Mouse (Mus musculus) forebrain, embryonic 15.5 days (tissue): Measurements from ENCODE around the gene Klhdc10. TPM values are rescaled to one million over a fixed set of nuclear protein-coding genes. Genes with fewer than 3 reads are reported as not detected.

Experiments
- ATAC-seq: fragments of 200-750 bp; cut with Nextera tagmentation; replicated peaks from 2 replicates; pipeline ENCODE4 v1.8.0; 2017; ENCODE audit warnings: mild to moderate bottlenecking, moderate TSS enrichment, moderate library complexity
- H3K27ac ChIP-seq: fragments of 300-500 bp; sonication (generic); replicated peaks from 2 replicates; pipeline ENCODE4 v1.5.1; 2015; ENCODE audit warnings: mild to moderate bottlenecking, inconsistent platforms
- H3K27me3 ChIP-seq: fragments of 300-500 bp; sonication (generic); 2 replicates; pipeline ENCODE4 v1.6.1; 2015; ENCODE audit warnings: inconsistent platforms
- H3K36me3 ChIP-seq: fragments of 300-500 bp; sonication (generic); 2 replicates; pipeline ENCODE4 v1.6.1; 2015; ENCODE audit warnings: mild to moderate bottlenecking, inconsistent platforms
- H3K4me1 ChIP-seq: fragments of 300-500 bp; sonication (generic); 2 replicates; pipeline ENCODE4 v1.6.1; 2015; ENCODE audit warnings: inconsistent platforms
- H3K4me2 ChIP-seq: fragments of 300-500 bp; sonication (generic); replicated peaks from 2 replicates; pipeline ENCODE4 v1.6.1; 2015; ENCODE audit warnings: mild to moderate bottlenecking, inconsistent platforms
- H3K4me3 ChIP-seq: fragments of 300-500 bp; sonication (generic); 2 replicates; pipeline ENCODE4 v1.5.1; 2015; ENCODE audit warnings: mild to moderate bottlenecking, inconsistent platforms
- H3K9ac ChIP-seq: fragments of 300-500 bp; sonication (generic); replicated peaks from 2 replicates; pipeline ENCODE4 v1.6.1; 2015; ENCODE audit warnings: mild to moderate bottlenecking, inconsistent platforms
- H3K9me3 ChIP-seq: fragments of 300-500 bp; sonication (generic); 2 replicates; pipeline ENCODE4 v1.6.1; 2016; ENCODE audit warnings: inconsistent platforms
- WGBS: fragments of 180-500 bp; shearing (Covaris S2); methylation state at CpG from one replicate; pipeline ENCODE4 v1.1.7; 2015; ENCODE audit warnings: mixed read lengths; 5-methylcytosine and 5-hydroxymethylcytosine counted together
- polyA plus RNA-seq: library from polyadenylated mRNA; unstranded; fragments of >200 nt; fragmentation: Nextera tagmentation; extraction: Ambion mirVana; gene quantifications from 2 replicates; pipeline ENCODE4 v1.2.1, GENCODE M21; 2015

The Klhdc10 gene
- polyA plus RNA-seq, 1 experiment from 2014 or later, result 35.1 TPM

GRCm38 (mm10) chr6:30408276-30408675, 6.6 kb downstream of the Klhdc10 start:
- Histone ChIP-seq H3K4me3 (no peak overlapping the region), H3K27me3 (no peaks in the 10 kb centered on the region), H3K36me3 (no peaks in the 10 kb centered on the region), H3K4me2 (no peak overlapping the region), H3K9ac (no peak overlapping the region), H3K4me1 (peaks cover 15% of the 10 kb centered on the region), H3K27ac (no peak overlapping the region), H3K9me3 (no peaks in the 10 kb centered on the region)
- no peak for ATAC-seq
- 92% methylated on average over 4 of the region's 4 CpGs for WGBS

- H3K9ac ChIP-seq, result no peak overlapping the region
- H3K4me2 ChIP-seq, result no peak overlapping the region
- H3K36me3 ChIP-seq, result no peaks in the 10 kb centered on the region
- no peak overlapping the region for H3K4me3 ChIP-seq
- no peak for ATAC-seq
- H3K9me3 ChIP-seq, result no peaks in the 10 kb centered on the region
- H3K4me1 ChIP-seq, result peaks cover 4% of the 10 kb centered on the region; the same call in 1 of the 2 replicates
- no peak overlapping the region for H3K27ac ChIP-seq
- 91% methylated on average over 7 of the region's 7 CpGs for WGBS
- H3K27me3 ChIP-seq, result no peaks in the 10 kb centered on the region
These were observed 7.9 kb downstream of the Klhdc10 start for GRCm38 (mm10) chr6:30409399-30410093.

- no peak for ATAC-seq
- Histone ChIP-seq H3K27ac (no peak overlapping the region), H3K9me3 (no peaks in the 10 kb centered on the region), H3K36me3 (no peaks in the 10 kb centered on the region), H3K4me2 (no peak overlapping the region), H3K9ac (no peak overlapping the region), H3K4me1 (no peaks in the 10 kb centered on the region), H3K27me3 (no peaks in the 10 kb centered on the region), H3K4me3 (no peak overlapping the region)
- 91% methylated on average over 4 of the region's 4 CpGs for WGBS
These were observed 9.6 kb downstream of the Klhdc10 start for GRCm38 (mm10) chr6:30411311-30411710.

- Histone ChIP-seq H3K9ac (no peak overlapping the region), H3K4me3 (no peak overlapping the region), H3K36me3 (peaks cover 5% of the 10 kb centered on the region), H3K9me3 (no peaks in the 10 kb centered on the region), H3K27me3 (no peaks in the 10 kb centered on the region), H3K27ac (no peak overlapping the region), H3K4me1 (no peaks in the 10 kb centered on the region), H3K4me2 (no peak overlapping the region)
- no peak for ATAC-seq
- WGBS, result 95% methylated on average over 2 of the region's 2 CpGs
These were observed 14.5 kb downstream of the Klhdc10 start for GRCm38 (mm10) chr6:30416126-30416525.

DNA sequence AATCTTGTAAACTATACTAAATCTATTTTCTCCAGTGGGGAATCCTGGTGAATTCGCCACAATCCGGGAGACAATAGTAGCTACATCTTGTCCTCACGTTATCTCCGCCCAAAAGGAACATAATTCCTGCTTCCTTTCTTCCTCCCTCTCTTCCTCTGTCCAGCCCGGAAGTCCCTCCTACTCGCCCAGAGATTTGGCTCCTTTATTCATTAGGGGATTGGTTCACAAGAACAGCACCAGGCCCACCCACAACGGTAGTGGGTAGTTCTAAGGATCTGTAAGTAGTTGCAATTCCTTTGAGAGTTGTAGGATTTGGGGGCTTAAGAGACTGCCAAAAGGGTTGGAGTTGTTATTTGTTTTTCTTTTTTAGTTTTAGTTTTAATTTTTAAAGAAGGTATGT, 15.1 kb downstream of the Klhdc10 start:
- WGBS, result 83% methylated on average over 7 of the region's 7 CpGs
- Histone ChIP-seq H3K27me3 (no peaks in the 10 kb centered on the region), H3K9me3 (no peaks in the 10 kb centered on the region), H3K36me3 (peaks cover 8% of the 10 kb centered on the region), H3K4me3 (no peak overlapping the region), H3K27ac (no peak overlapping the region), H3K4me1 (no peaks in the 10 kb centered on the region), H3K9ac (no peak overlapping the region), H3K4me2 (no peak overlapping the region)
- ATAC-seq, result no peak

DNA sequence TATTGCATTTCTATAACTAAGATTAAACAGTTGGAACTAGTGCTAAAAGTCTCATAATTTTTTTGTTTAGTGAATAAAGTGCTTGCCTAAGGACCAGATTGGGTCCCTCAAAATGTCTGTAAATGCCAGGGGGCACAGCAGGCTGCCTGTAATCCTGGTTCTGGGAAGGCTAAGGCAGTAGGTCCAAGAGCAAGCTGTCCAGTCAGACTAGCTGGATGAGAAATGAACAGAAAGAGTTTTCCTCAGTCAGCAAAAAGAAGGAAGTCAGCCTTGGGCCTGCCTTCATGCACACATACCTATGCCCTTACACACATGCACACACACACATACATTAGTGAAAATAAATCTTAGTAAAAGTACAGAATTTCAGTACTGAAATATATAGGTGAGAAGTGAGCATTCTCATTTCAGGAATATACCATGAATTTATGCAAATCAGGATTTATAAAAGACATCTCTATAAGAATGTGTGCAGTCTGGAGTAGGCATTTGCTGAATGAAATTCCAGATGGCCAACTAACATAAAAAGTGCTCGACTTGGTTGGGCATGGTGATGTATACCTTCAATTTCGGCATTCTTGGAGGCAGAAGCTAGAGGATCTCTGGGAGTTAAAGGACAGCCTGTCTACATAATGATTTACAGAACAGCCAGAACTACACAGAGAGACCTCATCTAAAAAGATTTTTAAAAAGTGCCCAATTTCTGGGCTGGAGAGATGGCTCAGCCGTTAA, 31.0 kb downstream of the Klhdc10 start:
- no peak for ATAC-seq
- WGBS, result 83% methylated on average over 3 of the region's 3 CpGs
- no peak overlapping the region for H3K9ac ChIP-seq

GRCm38 (mm10) chr6:30436476-30436875, 34.8 kb downstream of the Klhdc10 start:
- no peak overlapping the region for H3K27ac ChIP-seq
- no peaks in the 10 kb centered on the region for H3K4me1 ChIP-seq
- H3K9me3 ChIP-seq, result no peaks in the 10 kb centered on the region
- ATAC-seq, result no peak
- no peak overlapping the region for H3K4me2 ChIP-seq
- H3K4me3 ChIP-seq, result no peak overlapping the region
- H3K9ac ChIP-seq, result no peak overlapping the region
- peaks cover 12% of the 10 kb centered on the region for H3K36me3 ChIP-seq
- no peaks in the 10 kb centered on the region for H3K27me3 ChIP-seq
- WGBS, result 96% methylated on average over 3 of the region's 3 CpGs

More for the DNA sequence above, 31.0 kb downstream of the Klhdc10 start:
- H3K4me2 ChIP-seq, result no peak overlapping the region
- no peaks in the 10 kb centered on the region for H3K36me3 ChIP-seq
- H3K4me1 ChIP-seq, result no peaks in the 10 kb centered on the region
- no peaks in the 10 kb centered on the region for H3K27me3 ChIP-seq
- H3K9me3 ChIP-seq, result no peaks in the 10 kb centered on the region
- no peak overlapping the region for H3K4me3 ChIP-seq
- H3K27ac ChIP-seq, result no peak overlapping the region

DNA sequence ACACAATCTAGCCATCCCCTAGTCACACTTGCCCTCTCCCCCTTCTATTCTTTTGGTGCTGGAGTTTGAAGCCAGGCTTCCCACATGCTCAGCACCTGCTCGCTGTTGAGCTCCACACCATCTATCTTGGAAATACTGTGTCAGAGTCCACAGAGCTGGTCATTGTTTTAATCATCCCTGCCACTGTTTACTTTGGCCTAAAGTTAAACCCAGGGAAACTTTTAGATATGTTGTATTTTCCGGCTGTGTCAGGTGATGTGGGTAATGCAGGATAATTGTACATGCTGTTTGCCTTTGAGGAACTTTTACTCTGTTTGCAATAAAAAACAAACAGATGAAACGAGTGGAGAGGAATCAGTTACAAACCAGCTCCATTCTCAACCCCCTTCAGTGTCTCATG, 35.4 kb downstream of the Klhdc10 start:
- Histone ChIP-seq H3K4me1 (no peaks in the 10 kb centered on the region), H3K9me3 (no peaks in the 10 kb centered on the region), H3K36me3 (peaks cover 15% of the 10 kb centered on the region), H3K27ac (no peak overlapping the region), H3K27me3 (no peaks in the 10 kb centered on the region), H3K4me3 (no peak overlapping the region), H3K4me2 (no peak overlapping the region), H3K9ac (no peak overlapping the region)
- ATAC-seq, result no peak
- 84% methylated on average over 3 of the region's 3 CpGs for WGBS

GRCm38 (mm10) chr6:30439576-30439975, 37.9 kb downstream of the Klhdc10 start:
- Histone ChIP-seq H3K27ac (no peak overlapping the region), H3K9me3 (no peaks in the 10 kb centered on the region), H3K36me3 (peaks cover 29% of the 10 kb centered on the region), H3K27me3 (no peaks in the 10 kb centered on the region), H3K4me2 (no peak overlapping the region), H3K4me3 (no peak overlapping the region), H3K9ac (no peak overlapping the region), H3K4me1 (no peaks in the 10 kb centered on the region)
- no peak for ATAC-seq
- WGBS, result 85% methylated on average over 10 of the region's 10 CpGs

DNA sequence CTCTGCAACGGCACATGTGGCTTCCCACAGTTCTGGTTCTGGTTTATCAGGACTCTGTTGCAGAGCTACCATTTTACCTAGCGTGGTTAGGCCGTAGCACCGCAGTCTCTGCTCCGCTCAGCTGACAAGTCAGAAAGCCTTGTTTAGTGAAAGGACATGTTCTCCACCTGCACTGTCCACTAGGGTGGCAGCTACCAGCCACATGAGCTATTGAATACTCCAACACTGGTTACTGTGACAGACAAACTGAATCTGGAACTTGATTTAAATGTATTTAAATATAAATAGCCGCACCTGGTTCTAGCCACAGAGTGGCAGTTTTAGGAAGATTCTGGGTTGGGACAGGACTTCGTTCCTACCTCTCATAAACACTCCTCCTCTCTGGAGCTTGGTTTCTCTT, 55.3 kb downstream of the Klhdc10 start:
- H3K4me1 ChIP-seq, result peaks cover 31% of the 10 kb centered on the region
- H3K27me3 ChIP-seq, result no peaks in the 10 kb centered on the region
- H3K36me3 ChIP-seq, result peaks cover 26% of the 10 kb centered on the region; the same call in 1 of the 2 replicates
- ATAC-seq, result no peak
- 94% methylated on average over 7 of the region's 7 CpGs for WGBS
- no peak overlapping the region for H3K27ac ChIP-seq
- no peak overlapping the region for H3K9ac ChIP-seq
- H3K4me3 ChIP-seq, result no peak overlapping the region
- no peak overlapping the region for H3K4me2 ChIP-seq
- H3K9me3 ChIP-seq, result no peaks in the 10 kb centered on the region

- no peaks in the 10 kb centered on the region for H3K27me3 ChIP-seq
- H3K9me3 ChIP-seq, result no peaks in the 10 kb centered on the region
- no peak overlapping the region for H3K4me2 ChIP-seq
- no peak overlapping the region for H3K9ac ChIP-seq
- H3K27ac ChIP-seq, result peak overlapping the region; percentile 97; the same call in 1 of the 2 replicates
- peaks cover 31% of the 10 kb centered on the region for H3K4me1 ChIP-seq
- no peak overlapping the region for H3K4me3 ChIP-seq
- ATAC-seq, result no peak
- peaks cover 18% of the 10 kb centered on the region; the same call in 1 of the 2 replicates for H3K36me3 ChIP-seq
- WGBS, result 75% methylated on average over 5 of the region's 5 CpGs
These were observed 57.0 kb downstream of the Klhdc10 start for GRCm38 (mm10) chr6:30458626-30459025.

- Histone ChIP-seq H3K4me2 (peak overlapping the region; percentile 81), H3K36me3 (peaks cover 12% of the 10 kb centered on the region; the same call in 1 of the 2 replicates), H3K9me3 (no peaks in the 10 kb centered on the region), H3K27me3 (no peaks in the 10 kb centered on the region), H3K9ac (peak overlapping the region; percentile 69), H3K27ac (peak overlapping the region; percentile 97), H3K4me3 (peak overlapping the region; percentile 53), H3K4me1 (peaks cover 31% of the 10 kb centered on the region)
- ATAC-seq, result 0 out of 2 replicates have a peak, but pooled peaks have one; percentile 1
- WGBS, result 71% methylated on average over 16 of the region's 16 CpGs
These were observed 57.5 kb downstream of the Klhdc10 start for GRCm38 (mm10) chr6:30459056-30459747.
